Mouse (Mus musculus) CD4-positive, CD25-positive, alpha-beta regulatory T cell, adult 4 months (primary cell): ENCODE data around the gene Nr2c2ap. TPM values are rescaled to one million over a fixed set of nuclear protein-coding genes. Genes with fewer than 3 reads are reported as not detected.

ENCODE experiments used
- ATAC-seq: one replicate; pipeline ENCODE4 v1.8.0; 2017
- polyA plus RNA-seq, 2 experiments: library from polyadenylated mRNA; unstranded; fragments of 100-300 nt; shearing (Covaris generic); gene quantifications; one replicate each; pipeline ENCODE4 v1.2.1; 2017

The Nr2c2ap gene
- polyA plus RNA-seq, 2 experiments from 2014 or later: 43.0 to 59.3 TPM

DNA sequence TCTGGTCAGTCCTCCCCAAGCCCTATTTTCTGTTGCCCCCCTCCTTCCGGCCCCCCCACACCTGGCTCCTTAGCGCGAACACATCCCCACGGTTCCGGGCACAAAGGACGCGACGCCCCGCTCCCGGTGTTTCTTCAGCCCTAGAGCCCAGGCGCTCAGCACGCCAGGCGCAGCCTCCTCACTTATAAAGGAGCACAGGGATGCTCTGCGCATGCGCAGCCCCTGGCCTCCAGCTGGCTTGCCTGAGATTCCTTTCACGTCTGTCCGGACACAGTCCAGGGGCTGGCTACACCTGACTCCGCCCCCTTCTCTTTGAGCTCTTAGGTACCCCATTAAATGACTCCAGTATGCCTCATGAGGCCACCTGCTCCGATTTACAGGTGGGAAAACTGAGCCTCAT, 10.5 kb upstream of the Nr2c2ap start, which contains the start of gene Ncan:
Ncan (minus strand) TSS at position 207 of the 400 bp plus-strand sequence.
- no peak for ATAC-seq

DNA sequence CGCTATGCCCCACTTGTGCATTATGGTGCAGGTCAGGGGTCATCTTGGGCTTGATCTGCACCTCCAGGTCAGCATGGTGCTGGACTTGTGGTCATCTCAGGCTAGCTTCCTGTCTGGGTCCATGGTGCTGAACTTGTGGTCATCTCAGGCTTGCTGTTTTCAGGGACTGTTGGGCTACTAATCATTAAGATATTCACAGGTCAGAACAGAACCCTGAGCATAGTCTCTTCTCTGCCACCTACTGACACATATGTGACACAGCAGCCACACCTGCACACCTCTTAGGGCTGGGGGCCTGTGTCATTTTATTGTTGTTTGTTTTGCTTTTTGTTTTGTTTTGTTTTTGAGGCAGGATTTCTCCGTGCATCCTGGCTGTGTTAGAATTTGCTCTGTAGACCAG, 8.3 kb upstream of the Nr2c2ap start:
- ATAC-seq: peak; percentile 60

DNA sequence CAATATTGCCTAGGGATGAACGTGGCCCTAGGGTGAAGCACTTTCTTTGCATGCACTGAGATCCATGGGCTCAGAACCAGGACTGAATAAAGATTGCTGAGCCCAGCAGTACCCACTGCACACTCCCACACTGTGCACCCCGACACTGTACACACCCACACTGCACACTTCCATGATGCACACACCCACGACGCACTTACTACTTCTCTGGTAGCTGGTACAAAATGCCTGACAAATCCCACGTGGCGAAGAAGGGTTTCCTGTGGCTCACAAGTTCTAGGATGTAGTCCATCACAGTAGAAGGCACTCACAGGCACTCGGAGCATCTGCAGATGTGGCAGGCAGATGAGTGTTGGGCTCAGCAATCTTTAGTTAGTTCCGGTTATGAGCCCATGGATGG, 6.1 kb upstream of the Nr2c2ap start:
- ATAC-seq: no peak

DNA sequence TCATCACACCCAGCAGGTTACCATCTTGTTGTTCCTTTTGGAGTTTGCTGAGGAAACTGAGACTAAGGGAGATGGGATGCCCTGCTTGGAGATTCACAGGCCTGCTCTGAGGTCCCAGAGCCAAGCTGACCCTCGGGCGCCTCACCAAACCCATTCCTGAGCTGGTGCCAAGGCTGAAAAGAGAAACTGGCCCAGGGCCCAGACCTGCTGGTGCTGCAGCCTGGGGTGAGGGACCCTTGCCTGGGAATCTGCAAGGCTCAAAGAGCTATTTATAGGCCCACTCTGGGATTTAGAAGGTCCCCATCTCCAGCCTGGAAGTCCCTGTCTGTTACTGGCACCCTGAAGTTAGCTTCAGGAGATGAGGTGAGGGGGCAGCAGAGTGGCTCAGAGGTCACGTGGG, 2.7 kb upstream of the Nr2c2ap start:
- ATAC-seq: no peak

DNA sequence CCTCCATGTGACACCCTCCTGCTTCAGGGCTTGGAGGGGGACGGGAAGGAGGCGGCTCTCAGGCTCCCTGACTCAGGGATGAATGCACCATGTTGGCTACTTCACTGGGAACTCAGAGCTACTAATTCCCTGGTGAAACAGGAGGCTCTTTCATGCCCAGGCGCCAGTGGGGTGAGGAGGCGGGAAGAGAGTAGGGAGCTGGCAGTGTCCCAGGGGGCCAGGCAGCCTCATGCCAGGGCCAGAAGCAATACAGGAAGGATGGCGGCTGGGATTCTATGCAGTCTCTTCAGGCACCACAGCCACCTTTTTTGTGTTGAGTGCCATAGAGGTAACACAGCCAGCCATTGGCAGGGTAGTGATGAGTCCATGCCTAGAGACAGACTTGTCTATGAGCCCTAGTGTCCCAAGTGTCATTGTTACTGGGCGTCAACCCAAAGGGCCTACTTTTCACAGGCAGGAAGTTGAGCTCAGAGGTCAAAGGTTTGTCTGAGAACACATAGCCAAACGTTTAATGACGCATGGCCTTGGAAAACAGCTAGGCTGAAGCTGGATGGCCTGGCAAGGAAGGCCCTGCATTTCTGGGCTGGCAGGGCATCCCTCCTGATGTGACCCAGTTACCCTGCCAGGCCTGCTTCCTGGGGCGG, 1.7 kb upstream of the Nr2c2ap start:
- no peak for ATAC-seq

DNA sequence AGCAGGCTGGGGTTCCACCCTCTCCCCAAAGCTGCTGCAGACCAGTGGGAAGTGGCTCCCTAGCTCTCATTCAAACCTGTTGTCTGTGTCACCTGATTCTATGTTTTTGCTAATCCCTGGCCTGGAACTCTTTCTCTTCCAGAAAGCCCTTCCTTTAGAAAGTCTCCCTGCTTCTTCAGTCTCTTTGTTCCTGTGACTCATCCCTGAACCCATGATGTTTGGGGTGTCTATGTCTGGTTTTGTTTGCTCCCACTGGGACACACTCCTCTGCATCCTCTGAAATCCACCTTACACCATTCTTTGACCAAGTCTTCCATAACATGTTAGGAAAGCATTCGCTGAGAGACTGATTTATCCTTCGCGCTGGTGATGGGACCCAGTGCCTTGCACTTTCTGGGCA, 1.1 kb upstream of the Nr2c2ap start:
- no peak for ATAC-seq

DNA sequence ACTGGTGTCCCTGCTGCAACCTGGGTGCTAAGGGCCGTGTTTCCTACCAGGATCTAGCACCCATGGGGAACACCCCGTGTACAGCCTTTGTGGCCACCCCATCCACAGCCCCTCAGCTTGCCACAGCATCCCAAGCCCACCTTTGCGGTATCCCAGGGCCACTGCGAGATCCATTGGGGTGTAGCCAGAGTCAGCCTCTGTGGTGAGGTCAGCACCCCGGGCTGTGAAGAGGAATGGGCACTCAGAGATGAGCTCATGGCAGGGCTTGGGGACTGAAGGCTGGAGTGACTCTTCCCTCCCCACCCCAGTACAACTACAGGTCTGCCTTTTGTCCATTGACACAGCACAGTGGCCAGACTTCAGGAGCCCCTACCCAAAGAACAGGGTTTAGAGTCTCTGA, 3.0 kb downstream of the Nr2c2ap start:
- no peak for ATAC-seq

DNA sequence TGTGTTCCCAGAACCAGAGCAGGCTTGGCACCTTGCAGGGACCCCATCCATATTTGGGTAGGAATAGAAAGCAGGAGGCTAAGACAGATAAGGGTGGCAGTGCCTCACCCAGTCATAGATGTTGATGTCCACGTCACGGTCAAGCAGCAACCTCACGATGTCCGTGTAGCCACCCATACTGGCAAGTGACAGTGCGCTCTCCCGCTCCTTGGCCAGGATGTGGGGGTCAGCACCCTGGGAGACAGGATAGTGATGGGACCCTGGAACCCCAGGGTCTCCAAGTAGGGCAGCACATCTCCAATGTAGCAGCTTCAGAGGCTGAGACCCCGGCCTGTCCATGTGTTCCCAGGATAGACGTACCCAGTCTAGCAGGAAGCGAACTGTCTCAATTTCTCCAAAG, 3.8 kb downstream of the Nr2c2ap start:
- no peak for ATAC-seq

DNA sequence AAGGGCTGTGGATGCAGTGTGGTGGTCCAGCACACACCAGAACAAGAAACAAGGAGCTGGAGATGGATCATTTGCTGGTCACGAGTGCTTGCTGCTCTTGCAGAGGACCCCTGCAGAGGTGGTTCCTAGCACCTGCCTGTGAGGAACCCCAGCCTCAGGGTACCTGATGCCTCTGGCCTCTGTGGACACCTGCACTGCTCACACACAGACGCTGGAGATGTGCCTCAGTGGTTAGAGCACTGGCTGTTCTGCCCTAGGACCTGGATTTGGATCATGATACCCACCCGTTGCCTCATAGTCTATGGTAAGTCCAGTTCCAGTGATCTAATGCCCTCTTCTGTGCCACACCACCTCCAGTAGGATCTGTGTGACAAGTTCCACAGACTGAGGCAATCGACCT, 5.5 kb downstream of the Nr2c2ap start:
- ATAC-seq: no peak

DNA sequence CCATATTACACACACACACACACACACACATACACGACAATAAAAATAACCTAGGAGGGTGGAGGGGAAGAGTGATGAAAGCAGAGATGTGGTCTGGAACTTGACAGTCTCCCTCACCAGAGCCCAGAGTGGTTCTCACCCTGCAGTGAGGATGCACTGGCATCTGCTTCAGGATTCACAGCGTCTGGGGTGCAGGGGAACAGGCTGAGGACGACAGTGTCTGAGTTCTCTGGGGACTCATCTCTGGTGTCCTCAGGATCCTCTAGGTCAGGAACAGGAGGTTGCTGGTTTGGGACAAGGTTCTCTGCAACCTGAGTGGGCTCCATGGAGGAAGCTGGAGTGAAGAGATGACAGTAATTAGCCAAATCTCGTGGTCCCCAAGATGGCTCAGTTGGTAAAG, 6.8 kb downstream of the Nr2c2ap start:
- no peak for ATAC-seq

DNA sequence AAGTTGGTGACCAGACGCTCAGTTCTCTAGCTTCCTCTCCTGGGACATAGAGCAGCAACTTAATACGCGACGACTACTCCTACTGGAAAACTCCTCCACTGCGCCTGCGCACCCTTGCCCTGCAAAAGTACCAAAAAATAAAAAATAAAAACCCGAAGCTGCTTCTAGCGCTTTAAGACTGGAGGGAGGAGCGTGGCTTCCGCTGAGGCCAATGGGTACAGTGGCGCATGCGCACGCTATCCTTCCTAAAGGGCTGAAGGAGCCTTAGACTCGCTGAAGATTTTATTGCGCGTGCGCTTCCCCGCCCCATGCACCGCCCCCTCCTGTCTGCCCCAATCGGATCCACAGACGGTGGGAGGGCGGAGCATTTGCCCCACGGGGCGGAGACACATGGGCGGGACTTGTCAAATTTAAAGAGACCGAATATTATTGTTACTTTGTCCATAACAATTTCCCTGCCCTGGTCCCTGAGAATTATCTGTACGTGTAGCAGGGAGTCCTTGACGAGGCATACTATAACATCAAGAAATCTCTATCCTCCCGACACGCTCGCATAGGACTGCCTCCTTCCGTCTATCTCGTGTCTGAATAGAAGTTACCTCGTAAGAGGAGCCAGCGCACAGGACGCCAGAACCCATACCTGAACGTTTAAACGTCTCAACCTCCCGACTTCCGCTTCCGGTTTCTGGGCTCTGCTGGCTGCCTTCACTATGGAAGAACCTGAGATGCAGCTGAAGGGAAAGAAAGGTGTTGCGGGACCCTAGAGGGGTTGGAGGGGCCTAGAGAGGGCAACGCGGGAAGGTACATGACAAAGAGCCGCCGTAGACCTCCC, 8.1 kb downstream of the Nr2c2ap start, which contains the start of the genes Rfxank, Borcs8 and Mef2b:
Rfxank (minus strand) TSS at position 129 of the 832 bp plus-strand sequence.
Borcs8 (plus strand) TSS at position 474 of the 832 bp plus-strand sequence.
Mef2b (plus strand) TSS at position 686 of the 832 bp plus-strand sequence.
- peak; percentile 89 for ATAC-seq

DNA sequence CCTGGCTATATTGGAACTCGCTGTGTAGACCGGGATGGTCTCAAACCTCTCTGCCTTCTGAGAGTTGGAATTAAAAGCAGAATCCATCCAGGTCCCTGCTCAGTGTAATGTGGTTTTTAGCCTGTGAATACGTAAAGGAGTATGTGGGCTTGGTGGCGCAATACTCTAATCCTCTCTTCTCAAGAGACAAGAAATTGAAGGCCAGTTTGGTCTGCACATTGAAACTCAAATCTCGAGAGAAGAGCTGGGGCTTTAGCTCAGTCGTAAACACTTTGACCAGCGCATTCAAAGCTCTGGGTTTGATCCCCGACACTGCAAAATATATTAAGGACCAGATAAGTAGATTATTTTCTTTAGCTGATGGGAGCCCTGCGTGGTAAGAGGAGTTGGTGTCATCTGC, 8.8 kb downstream of the Nr2c2ap start:
- no peak for ATAC-seq

DNA sequence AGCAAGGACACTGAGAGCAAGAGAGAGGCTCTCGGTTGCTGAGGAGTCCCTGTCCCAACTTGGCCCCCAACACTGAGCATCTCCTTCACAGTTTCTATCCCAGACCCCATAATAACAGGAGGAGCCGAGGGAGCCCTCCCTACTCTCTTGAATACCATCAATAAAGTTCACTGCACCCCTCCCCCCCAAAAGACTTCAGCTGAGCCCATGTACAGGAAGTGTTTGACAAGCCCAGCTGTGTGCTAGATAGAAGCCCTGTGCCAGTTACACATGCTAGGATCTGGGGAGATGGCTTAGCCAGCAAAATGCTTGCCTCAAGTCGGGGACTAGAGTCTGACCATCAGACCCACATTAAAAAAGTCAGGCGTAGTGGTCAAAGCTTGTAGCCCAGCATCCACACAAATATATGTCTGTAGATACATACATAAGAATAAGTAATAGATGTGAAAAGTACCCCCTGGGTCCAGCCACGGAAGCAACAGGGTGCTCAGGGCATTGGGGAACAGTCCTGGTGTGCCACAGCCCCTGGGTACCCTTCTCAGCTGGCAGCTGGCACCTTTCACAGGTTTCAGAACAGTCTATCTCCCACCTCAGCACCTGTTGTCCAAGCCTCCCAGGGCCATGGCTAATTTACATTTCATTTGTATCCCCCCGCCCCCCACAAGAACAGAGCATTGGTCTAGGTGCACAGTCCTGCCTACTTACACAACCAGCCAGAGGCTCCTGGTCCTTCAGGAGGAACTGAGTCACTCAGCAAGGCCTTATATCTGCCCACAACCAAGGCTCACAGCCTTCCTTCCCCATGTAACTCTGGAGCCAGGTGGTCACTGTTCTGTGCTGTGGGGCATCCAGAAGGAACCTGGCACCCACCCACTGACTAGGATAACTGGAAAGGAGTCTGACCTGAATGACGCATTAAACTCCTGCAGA, 16.8 kb downstream of the Nr2c2ap start:
- ATAC-seq: no peak

DNA sequence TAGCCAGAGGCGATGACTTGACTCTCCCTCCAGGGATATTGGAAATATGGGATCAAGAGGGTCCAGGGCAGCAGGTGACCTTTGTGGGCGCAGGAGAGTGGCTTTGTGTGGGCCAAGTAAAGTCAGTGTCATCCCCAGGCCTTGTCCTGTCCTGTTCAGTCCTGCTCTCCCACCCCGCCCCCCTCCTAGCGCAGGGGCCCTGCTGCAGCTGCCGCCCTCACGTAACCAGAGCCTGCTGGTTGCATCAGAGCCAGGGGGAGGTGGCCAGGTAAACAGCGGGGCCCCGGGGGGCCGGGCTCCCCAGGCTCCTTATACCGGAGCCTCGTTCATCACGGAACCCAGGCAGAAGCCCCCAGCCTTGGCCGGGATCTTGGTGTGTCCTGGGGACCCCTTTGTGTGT, 19.0 kb downstream of the Nr2c2ap start:
- no peak for ATAC-seq

DNA sequence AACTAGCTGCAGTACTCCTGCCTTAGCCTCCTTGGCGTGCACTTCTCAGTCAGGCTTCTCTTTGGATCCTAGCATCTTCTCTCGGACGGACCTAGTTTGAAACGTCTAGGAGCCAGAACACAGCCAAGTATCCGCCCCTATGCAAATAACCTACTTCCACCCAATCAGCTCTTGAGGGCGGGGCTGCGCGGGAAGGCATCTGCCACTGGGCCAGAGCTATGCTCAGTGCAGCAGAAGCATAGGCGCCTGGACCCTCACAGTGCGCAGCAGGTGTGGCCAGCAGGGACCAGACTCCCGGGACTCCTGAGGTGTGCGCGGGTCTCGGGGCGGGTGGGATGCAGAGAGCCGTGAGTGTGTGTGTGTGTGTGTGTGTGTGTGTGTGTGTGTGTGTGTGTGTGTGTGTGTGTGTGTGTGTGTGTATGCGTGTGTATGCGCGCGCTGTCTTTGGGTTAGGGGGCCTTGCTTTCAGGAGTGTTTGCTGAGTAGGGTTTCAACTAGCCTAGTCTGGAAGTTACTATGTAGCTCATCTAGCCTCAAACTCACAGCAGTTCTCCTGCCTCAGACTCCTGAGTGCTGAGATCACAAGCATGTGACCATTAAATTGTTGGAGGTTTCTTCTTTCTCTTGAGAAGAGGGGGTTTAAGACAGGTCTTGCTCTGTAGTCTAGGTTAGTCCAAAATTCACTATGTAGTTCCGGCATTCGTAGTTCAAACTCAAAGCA, 21.6 kb downstream of the Nr2c2ap start:
- ATAC-seq: peak; percentile 94

DNA sequence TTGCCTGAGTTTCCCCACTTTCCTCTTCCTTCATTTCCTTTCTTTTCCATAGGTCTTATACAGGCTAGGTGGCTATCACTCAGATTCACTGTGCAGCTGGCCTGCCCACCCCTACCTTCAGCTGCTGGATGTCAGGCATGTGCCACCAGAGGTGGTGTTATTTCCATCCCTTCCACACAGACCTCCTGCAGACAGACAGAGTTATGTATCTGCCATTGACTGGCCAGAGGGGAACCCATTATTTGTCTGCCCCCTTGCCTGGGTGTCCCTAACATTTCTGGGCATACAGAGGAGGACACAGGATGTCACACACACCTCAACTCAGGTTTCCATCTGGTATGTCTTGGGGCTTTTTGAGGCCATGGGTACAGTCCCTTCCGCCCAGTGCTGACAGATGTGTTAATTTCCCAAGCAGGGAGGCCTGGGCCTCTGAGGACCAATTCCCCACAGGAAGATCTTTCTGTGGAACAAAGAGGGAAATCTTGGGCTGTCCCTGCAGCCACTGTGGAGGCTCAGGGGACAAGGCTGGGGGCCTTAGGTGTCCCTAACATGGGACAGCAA, 26.2 kb downstream of the Nr2c2ap start:
- no peak for ATAC-seq

DNA sequence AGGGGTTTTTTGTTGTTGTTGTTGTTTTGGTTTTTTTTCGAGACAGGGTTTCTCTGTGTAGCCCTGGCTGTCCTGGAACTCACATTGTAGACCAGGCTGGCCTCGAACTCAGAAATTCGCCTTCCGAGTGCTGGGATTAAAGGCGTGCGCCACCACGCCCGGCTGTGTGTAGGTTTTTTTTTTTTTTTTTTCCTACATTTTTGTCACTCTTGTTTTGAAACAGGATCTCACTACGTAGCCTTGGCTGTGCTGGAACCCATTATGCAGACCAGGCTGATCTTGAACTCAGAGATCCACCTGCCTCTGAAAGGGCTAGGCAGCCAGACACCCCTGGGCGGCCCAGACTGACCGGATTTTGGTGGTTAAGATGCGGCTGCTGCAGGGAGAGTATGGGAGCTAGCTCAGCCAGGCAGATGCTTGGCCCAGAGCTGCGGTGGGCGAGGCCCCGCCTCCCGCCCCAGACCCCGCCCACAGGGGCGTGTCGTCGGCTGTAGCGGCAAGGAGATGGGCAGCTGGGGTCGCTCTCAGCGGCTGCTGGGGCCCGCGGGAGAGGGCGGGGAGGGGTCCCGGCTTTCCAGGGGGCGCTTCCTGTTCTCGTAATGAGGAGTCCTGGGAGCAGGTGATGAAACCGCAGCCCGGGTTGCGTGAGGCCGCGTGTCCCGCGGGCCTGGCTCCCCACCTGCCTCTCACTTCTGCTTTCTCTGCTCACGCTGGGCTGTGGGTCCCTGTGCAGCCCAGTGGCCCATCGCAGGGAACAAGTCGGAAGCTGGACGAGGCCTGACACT, 27.1 kb downstream of the Nr2c2ap start:
- peak; percentile 76 for ATAC-seq

DNA sequence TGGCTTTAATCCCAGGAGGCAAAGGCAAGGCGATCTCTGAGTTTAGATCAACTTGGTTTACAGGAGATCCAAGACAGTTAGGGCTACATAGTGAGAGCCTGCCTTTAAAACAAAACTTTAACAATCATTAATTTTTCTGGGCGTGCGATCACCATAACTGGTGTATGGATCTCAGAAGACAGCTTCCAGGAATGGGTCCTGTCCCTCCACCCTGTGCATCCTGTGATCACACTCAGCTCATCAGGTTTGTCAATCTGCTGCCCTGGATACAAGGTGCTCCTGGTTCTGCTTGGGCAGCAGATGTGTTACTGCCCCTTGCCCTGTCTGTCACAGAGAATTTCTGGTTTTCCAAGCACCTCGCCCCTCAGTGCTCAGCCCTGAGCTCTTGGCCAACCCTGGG, 28.1 kb downstream of the Nr2c2ap start:
- ATAC-seq: no peak

DNA sequence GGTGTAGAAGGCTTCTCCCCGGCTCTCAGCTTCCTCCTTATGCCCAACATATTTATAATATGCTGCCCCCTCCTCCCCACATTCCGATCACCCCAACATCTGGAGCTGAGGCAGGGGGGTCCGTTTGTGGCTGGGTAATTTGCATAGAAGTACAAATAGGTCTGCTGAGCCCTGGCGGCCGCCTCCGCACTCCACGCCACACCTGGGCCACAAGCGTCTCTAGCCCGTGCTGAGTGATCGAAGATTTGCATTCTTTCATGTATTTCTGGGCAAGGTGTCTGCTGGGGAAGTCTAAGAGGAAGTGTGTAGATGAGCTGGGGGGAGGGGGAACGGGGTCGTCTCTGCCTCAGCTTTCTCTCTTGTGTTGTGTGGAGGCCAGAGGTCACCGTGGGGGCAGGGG, 28.9 kb downstream of the Nr2c2ap start:
- ATAC-seq: peak; percentile 58

DNA sequence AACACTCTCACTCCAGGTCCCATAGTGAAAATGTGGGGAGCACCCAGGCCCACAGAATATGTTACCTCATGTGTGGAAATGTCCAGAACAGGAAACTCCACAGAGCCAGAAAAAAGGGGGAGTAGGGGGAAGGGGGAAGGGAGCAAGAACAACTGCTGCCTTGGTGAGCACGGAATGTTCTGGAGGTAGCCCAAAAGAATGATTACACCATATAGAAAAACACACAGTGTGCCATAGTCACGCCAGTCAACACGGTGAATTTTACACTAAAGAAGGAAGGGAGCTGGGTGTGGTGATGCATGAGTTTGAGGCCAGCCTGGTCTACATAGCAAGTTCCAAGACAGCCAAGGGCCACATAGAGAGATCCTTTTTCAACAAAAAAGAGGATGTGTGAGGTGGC, 32.2 kb downstream of the Nr2c2ap start:
- ATAC-seq: no peak
